Mouse (Mus musculus): ENCODE measurements around the gene Mfsd11.
"Not testable (repeated sequence)": the region's sequence is repeated elsewhere in the genome, so short reads cannot be mapped to it uniquely, and the experiment has no call there.

Gene Mfsd11

DNA sequence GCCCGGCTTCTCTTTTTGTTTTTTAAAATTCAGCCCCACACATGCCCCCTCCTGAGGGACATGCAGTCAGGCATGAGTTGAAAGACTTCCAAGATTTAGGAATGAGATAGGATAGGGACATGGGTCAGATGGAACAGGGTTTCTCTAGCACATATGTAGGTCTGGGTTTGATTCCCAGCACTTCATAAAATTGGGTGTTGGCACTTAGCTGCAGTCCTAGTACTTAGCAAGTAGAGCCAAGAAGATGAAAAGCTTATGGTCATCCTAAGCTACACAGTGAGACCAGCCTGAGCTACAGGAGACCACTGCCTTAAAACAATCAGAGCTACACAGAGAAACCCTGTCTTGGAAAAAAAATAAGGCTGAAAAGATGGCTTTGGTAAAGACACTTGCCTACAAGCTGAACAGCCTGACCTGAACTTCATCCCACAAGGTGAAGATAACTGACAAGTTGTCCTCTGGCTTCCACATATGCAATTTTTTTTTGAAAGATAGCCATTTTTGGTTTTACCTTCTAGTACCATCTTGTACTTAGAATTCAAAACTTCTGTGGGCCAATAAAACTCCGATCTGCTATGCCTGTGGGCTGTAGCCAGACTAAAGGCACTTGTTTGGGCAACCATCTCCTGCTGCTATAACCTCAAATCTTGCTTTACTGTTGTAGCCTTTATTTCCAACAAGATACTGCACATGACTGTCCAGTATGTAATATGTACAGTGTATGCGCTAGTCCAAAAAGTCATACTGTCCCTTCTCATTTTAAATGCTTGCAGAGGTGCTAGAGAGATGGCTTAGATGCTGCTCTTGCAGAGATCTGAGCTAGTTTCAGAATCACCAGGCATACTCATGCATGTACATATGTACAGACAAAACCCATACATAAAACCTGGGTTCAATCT, 4.8 kb upstream of the Mfsd11 start:
- DNase-seq (ENCODE audit: low spot score in 2 of 2): no peak

DNA sequence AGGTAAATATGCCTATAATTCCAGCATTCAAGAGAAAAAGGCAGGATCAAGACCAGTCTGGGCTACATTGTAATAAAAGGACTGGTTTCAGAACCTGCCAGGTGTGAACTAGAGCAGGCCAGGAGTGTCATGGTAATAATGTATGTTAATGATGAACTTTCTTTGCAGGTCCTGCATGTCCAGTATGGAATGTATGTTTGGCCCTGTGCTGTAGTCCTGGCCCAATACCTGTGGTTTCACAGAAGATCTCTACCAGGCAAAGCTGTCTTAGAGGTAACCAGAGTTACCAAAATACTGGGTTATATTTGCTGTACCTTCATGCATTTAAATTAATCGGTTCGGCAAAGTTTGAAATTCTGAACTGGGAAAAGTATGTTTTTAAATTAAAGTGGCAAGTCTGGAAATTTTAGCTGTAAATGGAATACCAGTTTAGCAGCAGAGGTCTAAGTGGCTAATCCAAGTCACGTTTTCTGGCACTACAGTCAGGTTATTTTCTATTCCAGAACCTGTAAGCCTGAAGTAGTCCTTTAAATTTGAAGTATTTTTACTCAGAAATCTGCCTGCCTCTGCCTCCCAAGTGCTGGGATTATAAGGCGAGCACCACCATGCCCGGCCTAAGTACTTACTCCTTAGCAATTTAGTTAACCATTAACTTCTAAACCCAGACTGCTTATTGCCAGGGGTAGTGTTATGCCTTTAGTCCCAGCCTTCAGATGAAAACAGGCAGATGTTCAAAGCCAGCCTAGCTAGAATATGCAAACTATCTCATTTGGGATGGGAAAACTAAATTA, 4.0 kb upstream of the Mfsd11 start:
- DNase-seq (ENCODE audit: low spot score in 2 of 2): no peak

DNA sequence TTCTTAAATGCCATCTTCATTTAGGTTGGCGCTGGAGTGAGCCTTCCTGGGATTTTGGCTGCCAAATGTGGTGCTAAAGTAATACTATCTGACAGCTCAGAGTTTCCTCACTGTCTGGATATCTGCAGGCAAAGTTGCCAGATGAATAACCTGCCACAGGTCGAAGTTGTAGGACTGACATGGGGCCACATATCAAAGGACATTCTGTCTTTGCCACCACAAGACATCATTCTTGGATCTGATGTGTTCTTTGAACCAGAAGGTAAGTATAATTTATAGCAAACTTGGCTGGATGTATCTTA, 3.4 kb upstream of the Mfsd11 start:
- DNase-seq (ENCODE audit: low spot score in 2 of 2): not testable (repeated sequence)

DNA sequence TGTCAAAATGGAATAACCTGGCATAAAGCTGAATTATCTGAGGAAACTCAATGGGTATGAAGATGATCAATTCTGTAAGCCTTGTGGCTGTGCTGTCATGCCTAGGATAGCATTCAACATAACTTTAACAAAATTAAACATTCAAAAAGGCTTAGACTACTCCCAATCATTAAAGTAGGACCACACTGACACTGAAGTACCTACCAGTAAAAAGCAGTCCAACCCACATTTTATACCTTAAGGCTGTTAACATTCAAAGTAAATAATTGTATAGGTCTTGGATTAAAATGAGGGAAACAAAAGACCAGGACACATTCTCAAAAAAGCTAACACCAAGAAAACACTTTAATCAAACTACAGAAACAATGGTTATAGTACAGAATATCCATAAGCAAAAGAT, 2.7 kb upstream of the Mfsd11 start:
- no peak for DNase-seq (ENCODE audit: low spot score in 2 of 2)

DNA sequence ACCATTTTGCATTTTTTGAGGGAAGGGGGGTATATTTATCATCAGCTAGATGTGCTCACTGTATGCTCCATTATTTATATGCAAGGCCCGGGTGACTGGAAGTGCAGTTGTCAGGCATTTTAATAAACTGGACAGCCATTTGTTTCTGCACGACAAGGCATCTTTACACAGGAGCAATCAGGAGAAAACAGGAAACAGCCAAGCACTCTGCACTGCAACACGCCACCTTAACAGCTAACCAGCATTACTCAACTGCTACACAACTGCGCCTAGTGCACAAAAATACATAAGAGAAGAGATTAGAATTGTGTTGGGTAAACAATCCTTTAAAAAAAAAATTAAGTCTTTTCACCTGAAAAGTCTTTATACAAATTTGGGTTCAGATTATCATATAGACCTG, 2.2 kb upstream of the Mfsd11 start:
- no peak for DNase-seq (ENCODE audit: low spot score in 2 of 2)

DNA sequence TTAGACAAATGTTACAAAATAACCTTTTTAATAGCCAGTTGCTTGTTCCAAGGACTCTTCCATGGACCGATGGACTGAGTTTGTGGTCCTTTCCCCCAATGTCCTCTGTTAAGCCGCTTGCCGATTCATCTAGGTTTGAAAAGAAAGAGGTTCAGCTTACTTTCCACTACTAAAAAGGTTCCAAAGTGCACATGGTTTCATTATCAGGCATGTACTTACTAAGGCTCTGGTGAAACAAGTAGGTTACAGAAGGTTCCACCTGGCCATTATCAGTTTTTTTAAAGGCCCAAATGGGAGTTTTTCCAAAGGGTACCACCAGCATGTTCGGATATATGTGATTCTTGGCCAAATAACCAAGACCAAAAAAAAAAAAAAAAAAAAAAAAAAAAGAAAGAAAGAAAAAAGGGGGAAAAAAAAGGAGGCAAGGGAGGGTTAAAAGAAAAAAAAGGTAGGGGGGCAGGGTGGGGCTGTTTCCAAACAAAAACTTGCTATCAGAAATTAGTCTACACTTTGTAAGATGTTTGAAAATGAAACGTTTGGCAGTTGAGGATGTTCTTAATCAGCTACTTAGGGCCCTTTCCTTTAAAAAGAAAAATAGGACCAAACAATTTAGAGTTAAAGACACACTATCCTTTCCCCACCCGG, 1.3 kb upstream of the Mfsd11 start:
- DNase-seq (ENCODE audit: low spot score in 2 of 2): no peak

DNA sequence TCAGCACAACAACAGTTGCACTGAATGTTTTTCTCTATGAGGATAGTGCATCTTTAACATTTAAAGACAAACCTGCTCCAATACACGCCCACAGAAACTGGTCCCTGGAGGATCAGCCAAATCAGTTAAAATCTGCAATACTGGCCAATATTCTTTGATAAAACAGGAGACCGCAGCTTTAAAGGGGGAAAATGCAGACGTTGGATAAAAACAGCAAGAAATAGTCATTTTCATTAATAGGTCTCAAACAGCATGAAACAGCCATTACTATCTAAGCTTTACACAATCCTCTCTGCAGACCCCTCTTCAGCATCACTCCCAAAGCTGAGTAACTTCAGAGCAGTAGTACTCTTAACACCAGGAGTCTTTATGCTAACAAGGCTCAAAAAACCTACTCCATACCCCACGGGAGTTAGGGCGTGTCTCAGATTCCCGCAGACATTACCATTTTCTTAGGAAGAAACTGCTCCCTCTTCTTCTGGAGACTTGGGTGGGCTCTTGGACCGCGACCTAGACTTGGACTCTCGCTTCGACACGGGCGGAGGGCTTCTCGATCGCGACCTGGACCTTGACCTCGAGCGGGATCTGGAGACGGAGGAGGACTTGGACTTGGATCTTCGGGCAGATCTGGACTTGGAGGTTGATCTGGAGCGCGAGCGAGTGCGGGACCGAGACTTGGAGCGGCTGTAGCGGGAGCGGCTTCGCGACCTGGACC, 507 bp upstream of the Mfsd11 start:
- peak in 1 of 2 experiments; percentile 31 for DNase-seq (ENCODE audit: low spot score in 2 of 2)

DNA sequence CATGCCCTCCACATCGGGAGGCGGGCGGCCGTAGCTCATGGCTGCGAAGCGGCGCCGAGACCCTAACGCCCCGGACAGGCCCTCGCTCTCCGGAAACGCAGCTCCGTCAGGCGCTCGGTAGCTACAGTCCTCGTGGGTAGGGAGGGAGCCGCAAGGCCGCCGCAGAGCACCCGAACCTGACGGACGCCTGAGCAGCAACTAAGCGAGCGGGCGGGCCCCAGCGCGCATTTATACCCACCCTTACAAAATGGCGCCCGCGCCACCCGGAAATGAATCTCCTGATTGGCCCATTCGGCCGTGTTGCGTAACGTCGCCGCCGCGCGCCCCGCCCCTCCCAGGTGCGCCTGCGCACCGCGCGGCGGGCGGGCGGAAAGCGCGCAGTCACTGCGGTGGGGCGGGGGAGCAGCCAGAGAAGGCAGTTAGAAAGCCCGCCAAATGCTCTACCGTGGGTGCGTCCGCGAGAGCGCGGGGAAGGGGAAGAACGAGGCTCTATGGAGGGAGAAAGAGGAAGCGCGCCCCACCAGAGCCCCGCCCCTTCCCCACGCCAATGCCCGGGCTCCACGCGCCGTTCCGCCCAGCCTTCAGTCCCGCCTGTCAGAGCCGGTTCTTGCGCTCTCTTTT, 761 bp downstream of the Mfsd11 start, which contains the start of gene Srsf2:
TSS of gene Srsf2 (minus strand) at position 204 of the 621 bp plus-strand sequence.
- DNase-seq (ENCODE audit: low spot score in 2 of 2): peak; percentile 96 to 98

DNA sequence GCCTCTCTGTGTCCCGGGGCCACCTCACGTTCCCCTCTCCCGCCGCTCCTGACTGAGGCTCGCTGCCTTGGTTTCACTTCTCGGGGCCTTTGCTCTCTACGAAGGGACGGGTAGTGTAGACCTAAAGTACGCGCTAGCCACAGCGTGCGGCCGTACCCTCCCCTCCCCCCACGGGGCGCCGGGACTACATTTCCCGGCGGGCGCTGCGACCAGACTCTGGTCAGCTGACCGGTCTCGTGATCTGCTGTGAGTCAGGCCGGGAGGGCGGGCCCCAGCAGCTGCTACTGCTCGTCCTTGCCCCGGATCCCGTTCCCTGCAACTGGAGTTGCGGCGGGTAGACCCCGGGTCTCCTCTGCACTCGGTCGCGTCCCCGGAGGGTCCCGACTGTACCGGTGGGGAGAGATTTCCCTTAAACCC, 1.3 kb downstream of the Mfsd11 start:
- DNase-seq (ENCODE audit: low spot score in 2 of 2): peak; percentile 97 to 98

DNA sequence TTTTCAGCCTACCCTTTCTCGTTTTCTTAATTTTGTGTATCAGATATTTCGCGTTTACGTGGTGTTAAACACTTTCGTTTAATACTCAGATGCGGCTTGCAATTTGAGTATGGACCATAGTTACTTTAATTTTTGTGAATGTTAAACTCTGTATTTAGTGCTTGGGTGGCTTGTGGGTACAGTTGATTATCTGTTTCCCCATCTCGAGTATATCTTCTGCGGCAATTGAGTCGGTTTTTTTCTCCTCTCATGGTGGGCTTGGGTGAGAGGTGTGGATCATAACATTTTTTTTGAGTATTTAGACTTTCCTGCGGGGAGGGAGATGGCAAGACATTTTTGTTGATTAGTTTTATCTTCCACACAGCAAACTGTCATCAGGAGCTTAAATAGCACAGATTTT, 2.0 kb downstream of the Mfsd11 start:
- no peak for DNase-seq (ENCODE audit: low spot score in 2 of 2)

DNA sequence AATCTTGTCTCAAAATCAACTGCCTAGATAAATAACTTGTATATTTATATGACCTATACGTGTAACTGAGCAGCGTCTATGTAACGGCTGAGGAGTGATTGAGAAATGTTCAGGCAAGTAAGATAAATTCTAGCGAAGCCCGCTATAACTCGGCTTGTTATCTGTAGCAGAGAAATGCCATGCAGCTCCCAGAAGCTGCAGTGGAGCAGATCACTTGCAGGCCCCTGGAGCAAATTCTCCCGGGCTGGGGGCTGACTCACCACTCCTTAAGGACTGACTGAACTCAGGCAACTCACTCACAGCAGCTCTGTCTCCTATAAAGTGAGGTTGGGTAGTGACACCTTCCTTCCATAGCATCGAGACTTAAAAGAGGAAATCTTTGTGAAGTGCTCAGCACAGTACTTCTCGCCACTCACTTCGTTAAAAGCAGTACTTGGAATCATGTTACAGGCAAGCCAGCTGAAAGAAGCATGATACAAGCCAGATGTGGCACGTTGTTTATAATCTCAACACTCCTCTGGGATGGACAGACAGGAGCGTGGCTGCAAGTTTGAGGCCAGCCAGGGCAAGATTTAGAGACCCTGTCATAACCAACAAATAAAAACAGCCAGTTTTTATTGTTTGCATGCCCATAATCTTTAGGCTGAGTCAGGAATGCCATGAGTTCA, 5.1 kb downstream of the Mfsd11 start:
- no peak for DNase-seq (ENCODE audit: low spot score in 2 of 2)

DNA sequence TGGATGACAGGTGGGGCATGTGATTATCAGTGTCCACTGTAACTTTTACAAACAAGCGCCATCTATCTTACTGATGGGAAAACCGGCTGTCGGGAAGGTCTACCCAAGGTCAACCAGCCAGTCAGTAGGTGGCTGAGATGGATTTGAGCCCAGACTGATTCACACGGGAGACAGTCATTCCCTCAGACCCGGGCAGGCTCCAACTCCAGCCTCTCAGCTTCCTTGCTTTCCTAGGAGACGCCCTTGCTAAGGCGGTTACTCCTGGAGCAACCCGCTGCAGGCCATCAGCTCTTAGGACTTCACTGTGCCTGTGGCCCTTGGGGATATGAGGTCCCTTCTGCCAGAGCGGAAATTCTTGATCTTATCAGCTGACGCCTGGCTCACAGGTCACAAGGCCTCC, 12.2 kb downstream of the Mfsd11 start:
- no peak for DNase-seq (ENCODE audit: low spot score in 2 of 2)

DNA sequence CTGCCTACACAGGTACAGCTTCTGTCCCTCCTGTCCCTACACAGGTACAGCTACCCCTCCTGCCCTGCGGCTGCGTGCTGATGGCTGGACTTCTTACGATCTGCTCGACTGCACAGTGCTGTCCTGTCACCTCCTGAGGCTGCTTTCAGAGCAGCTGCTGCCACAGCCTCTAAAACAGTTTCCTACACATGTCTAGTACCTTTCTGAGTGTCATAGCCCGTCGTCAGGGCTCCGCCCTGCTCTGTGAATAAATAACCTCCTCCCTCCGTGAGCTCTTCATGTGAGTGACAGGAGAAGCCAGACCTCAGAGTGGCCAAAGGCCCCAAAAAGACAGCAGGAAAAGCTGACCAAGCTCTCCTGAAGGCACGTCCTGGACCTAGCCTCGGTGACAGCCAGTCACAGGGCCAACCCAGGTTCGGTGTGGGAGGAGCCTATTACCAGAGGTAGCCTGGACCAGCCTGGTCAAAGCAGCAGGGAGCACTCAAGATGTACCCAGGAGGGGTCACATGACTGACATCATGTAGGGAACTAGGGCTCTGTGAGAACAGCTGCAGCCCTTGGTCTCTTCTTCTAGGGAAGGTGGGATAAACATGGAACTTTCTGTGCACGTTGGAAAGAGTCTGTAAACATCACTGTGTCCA, 13.8 kb downstream of the Mfsd11 start:
- DNase-seq (ENCODE audit: low spot score in 2 of 2): no peak

DNA sequence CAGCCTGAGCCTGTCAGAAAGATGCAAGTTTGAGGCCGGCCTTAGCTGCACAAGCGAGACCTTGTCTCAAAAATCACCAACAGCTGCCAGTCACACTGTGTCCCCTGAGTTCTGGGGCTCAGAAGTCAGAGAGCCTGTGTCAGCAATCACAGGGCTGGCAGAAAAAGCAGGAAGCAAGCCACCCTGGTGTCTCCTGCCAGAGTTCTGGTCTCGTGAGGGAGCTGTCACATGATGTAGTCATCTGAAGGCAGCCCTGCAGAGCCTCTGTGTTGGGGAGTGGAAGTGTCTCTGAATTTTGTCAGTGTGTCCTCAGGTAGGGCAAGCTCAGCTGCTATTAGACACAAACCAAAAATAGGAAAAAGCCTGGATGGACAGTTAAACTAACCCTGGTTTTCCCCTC, 15.9 kb downstream of the Mfsd11 start:
- no peak for DNase-seq (ENCODE audit: low spot score in 2 of 2)

DNA sequence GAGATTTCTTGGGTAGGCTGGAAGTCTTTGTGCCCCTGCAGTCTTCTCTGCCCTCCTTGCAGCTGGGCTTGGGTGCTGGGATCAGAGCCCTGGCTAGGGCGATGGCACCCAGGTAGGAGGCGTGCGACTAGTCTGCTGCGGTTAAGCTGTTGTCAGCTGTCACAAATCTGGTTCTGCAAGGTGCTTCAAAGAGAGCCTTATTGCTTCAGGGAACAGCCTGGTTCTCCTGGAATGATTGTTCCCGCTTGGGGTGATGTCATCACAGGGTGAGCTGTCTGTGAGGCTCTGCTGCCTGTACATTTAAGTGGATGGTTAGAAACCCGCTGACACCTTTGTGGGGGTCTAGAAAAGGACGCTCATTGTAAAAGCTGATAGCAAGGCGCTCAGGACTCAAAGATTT, 17.0 kb downstream of the Mfsd11 start:
- DNase-seq (ENCODE audit: low spot score in 2 of 2): no peak

DNA sequence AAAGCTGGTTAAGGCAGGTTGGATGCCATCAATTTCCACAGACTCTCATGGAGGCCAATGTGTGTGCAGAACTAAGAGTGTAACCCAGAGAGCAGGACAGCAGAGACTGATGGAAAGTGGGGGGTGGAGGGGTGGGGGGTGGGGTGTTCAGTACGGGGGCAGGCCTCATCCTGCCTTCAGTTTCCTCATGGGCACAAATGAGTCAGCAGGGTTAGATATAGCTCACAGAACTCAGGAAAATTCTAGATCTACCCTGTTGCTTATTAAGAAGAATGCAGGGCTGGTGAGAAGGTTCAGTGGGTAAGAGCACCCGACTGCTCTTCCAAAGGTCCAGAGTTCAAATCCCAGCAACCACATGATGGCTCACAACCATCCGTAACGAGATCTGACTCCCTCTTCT, 17.4 kb downstream of the Mfsd11 start:
- DNase-seq (ENCODE audit: low spot score in 2 of 2): no peak

DNA sequence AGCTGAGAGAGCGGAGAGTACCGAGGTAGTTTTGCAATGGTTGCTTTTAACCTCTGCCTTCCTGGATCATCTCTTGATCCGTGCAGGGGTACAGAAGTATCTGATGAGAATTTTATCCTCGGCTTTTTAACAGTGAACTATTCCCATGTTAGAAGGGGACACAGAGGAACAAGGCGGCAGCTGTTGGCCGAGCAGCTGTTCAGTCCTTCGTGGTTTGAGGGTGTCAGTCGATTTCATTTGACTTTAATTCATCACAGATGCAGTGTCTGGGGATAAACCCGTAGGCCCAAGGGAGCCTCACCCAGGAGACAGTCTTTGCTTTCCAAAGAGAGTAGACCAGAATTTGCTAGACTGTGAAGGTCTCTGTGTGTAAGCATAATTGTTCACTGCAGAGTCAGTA, 19.3 kb downstream of the Mfsd11 start:
- no peak for DNase-seq (ENCODE audit: low spot score in 2 of 2)

DNA sequence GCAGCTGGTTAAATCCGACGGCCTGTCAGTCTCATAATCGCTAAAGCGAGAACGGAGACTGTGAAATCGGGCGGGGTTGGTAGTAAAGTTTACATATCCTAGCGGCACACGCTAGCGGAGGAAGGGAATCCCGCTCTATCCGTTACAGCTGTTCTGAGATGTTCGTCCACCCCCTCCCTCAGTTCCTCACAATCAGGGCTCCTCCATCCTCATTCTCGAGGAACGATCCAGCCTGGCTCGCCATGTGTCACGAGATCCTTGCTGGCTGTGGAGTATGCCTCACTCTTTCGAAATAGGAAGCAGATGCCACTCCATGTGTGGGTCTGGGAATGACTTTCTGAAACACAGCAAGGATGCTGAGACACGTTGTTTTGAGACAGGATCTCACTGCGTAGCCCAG, 21.7 kb downstream of the Mfsd11 start:
- DNase-seq (ENCODE audit: low spot score in 2 of 2): no peak

DNA sequence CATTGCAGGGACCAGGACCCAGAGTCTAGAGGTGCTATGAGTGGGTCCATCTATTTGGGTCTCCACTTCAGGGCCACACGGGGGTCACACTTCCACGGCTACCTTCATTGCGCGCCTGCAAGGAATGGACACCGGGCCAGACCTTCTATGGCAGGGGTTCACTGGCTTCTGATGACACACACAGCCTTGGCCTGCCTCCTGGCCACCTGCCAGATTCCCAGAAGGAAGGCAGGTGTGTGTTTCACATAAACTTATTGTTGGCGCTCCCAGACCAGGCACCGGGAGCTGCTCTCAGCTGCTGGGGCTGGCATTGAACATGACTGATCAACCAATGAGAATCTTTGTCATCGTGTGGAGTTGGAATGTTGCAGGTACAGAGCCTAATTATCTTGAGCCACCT, 26.2 kb downstream of the Mfsd11 start:
- DNase-seq (ENCODE audit: low spot score in 2 of 2): no peak

DNA sequence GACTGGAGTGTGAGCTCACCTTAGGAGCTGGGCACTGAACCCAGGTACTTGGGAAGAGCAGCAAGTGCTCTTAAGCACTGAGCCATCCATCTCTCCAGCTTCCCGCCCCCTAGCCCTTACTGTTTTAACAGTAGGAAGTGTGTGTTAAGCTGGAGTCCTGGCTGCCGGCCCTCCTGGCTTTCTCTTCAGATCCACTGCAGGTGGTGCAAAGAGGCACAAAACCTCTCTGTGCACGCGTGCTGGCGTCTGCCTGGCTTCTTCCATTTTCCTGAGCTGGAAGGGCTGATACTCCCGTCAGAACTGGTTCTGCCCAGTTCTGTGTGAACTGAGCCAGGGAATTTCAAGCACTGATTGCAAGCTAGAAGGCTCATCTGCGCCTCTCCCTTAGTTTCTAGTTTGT, 28.6 kb downstream of the Mfsd11 start:
- DNase-seq (ENCODE audit: low spot score in 2 of 2): no peak

DNA sequence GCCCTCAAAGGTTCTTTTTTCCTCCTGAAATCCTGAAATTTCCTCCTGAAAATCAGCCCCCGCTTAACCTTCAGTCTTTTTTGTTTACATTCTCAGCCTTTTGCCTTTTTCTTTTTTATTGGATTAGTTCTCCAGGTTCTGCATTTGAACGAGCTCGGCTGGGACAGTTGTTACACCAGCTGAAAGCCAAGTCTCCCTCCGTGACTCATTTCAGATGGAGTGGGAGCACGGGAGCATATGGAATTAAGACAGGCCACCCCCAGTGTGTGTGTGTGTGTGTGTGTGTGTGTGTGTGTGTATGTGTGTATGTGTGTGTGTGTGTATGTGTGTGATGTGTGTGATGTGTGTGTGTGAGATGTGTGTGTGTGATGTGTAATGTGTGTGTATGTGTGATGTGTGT, 29.2 kb downstream of the Mfsd11 start:
- no peak for DNase-seq (ENCODE audit: low spot score in 2 of 2)
